Mouse (Mus musculus) lung, postnatal 0 days (tissue): Measurements from ENCODE around the gene Fgd5.

Experiments
- CTCF ChIP-seq: IDR thresholded peaks from 2 replicates; pipeline ENCODE4 v1.5.1; 2016; ENCODE audit warnings: antibody characterized with exemption, mild to moderate bottlenecking
- EP300 ChIP-seq: IDR thresholded peaks from 2 replicates; pipeline ENCODE4 v1.6.1; 2016; ENCODE audit warnings: antibody characterized with exemption, mild to moderate bottlenecking, control low read depth

- TF ChIP-seq CTCF (no peak), EP300 (no peak)
These were observed 25.0 kb downstream of the Fgd5 start for GRCm38 (mm10) chr6:92003646-92004045.
